Mouse (Mus musculus) cerebellum, adult 2 months (tissue): ENCODE measurements around the gene Secisbp2l.

ENCODE experiments used
- CTCF ChIP-seq: fragments of 200-500 bp; IDR thresholded peaks from 2 replicates; pipeline ENCODE4 v1.5.1; 2011; ENCODE audit warnings: low read depth, mild to moderate bottlenecking, control low read depth, low read length, moderate library complexity, borderline replicate concordance; ENCODE audit not compliant: insufficient read depth
- POLR2A ChIP-seq: fragments of 200-500 bp; IDR thresholded peaks from 2 replicates; pipeline ENCODE4 v1.6.1; 2011; ENCODE audit warnings: low read length, control low read depth, borderline replicate concordance; ENCODE audit not compliant: insufficient read depth

GRCm38 (mm10) chr2:125731763-125732560 is 50.7 kb downstream of the Secisbp2l start:
- TF ChIP-seq CTCF (peak; percentile 96), POLR2A (no peak)
